Mouse (Mus musculus): Measurements from ENCODE around the gene Plxnc1.

DNA sequence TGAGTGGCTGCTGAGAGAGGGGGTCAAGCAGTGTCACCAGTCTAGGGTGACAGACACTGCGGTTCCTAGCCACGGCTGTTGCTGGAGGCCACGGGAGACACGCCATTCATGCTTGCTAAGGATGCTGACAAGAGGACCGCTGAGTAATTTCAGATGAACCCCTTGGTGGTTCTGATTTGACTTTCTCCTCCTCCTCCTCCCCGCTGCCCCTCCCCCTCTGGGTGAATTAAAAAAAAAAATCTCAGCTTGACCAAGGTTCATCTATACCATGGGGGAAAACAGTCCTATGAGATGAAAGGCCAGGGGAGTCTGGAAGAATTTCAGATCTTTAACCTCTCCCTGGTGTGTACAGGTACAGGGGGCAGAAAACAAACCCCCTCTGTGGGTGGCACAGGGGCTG is 22.9 kb downstream of the Plxnc1 start:
- TF ChIP-seq CTCF (IDR thresholded peaks at IDR 0.05; ENCODE audit: low read depth, low read length) (no peak), POLR2A (IDR thresholded peaks at IDR 0.05; ENCODE audit: borderline replicate concordance, low read depth, low read length) (no peak)

Data from bone marrow macrophage, adult 2 months (primary cell).